Mouse (Mus musculus) brain, embryonic 14.5 days (tissue): ENCODE results near the gene Ang5.
"Not testable (repeated sequence)": the region's sequence is repeated elsewhere in the genome, so short reads cannot be mapped to it uniquely, and the experiment has no call there.

ENCODE experiments used
- CTCF ChIP-seq: fragments of 200-500 bp; IDR thresholded peaks from 2 replicates; pipeline ENCODE4 v1.5.1; 2012; ENCODE audit warnings: inconsistent platforms, mild to moderate bottlenecking, moderate library complexity, borderline replicate concordance; ENCODE audit not compliant: insufficient read depth, insufficient read length; ENCODE audit errors: extremely low read depth
- POLR2A ChIP-seq: fragments of 200-500 bp; IDR thresholded peaks from 2 replicates; pipeline ENCODE4 v1.6.1; 2012; ENCODE audit warnings: mild to moderate bottlenecking, inconsistent platforms, borderline replicate concordance; ENCODE audit not compliant: poor library complexity, insufficient read depth, insufficient read length, severe bottlenecking; ENCODE audit errors: extremely low read depth

DNA sequence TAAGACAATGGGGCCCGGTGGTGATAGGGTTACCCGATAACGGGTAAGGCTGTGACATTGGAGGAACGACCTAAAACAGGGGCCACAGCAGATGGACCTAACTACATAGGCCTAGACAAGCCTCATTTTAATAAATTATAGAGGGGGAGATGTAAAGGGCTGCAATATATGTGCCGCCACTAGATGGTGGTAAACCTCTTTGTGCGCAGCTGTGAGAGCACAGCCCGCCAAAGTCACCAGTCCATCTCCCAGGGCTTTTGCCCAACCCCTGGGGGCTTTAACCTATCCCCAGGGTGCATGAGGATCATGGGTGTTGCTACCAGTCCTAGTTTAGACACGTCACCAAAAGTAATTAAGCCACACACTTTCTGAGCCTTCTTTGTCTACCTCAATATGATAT lies 23.9 kb upstream of the Ang5 start:
- TF ChIP-seq POLR2A = not testable (repeated sequence)
- TF ChIP-seq CTCF = peak; percentile 55; the same call in 1 of the 2 replicates
